Mouse (Mus musculus) myocyte (in vitro differentiated cells): ENCODE measurements around the gene Car7.

Experiments used
- MYOD1 ChIP-seq, 3 experiments: IDR thresholded peaks; one replicate each; pipeline ENCODE4 v1.6.1; 2011; ENCODE audit warnings: control low read depth in 2 of 3, low read depth in 2 of 3, mild to moderate bottlenecking in 2 of 3, moderate library complexity in 1 of 3; ENCODE audit not compliant: insufficient read length in 2 of 3, control insufficient read depth in 1 of 3
- POLR2A ChIP-seq: IDR thresholded peaks from one replicate; pipeline ENCODE4 v1.6.1; 2011; ENCODE audit warnings: low read depth, mild to moderate bottlenecking, control low read depth, moderate library complexity; ENCODE audit not compliant: insufficient read length
- POLR2AphosphoS2 ChIP-seq: IDR thresholded peaks from one replicate; pipeline ENCODE4 v1.6.1; 2011; ENCODE audit warnings: low read depth, control low read depth; ENCODE audit not compliant: insufficient read length

GRCm38 (mm10) chr8:104541515-104541880 is 7.0 kb downstream of the Car7 start:
- TF ChIP-seq POLR2A (no peak), POLR2AphosphoS2 (no peak), MYOD1 (IDR thresholded peaks at IDR 0.05; ENCODE audit: control insufficient read depth in 1 of 3, insufficient read length in 2 of 3, low read depth in 2 of 3) (no peak)
